Mouse (Mus musculus) lung, adult 2 months (tissue): Measurements from ENCODE around the gene Exoc6.

Experiments used
- CTCF ChIP-seq: fragments of 200-500 bp; IDR thresholded peaks from 2 replicates; pipeline ENCODE4 v1.5.1; 2011; ENCODE audit warnings: mild to moderate bottlenecking, low read length, control low read depth; ENCODE audit not compliant: insufficient read depth
- POLR2A ChIP-seq: fragments of 200-500 bp; IDR thresholded peaks from 2 replicates; pipeline ENCODE4 v1.6.1; 2011; ENCODE audit warnings: low read depth, mild to moderate bottlenecking, control low read depth, low read length, borderline replicate concordance; ENCODE audit errors: extremely low read depth

- TF ChIP-seq POLR2A (no peak), CTCF (no peak)
These were observed 29.4 kb downstream of the Exoc6 start for GRCm38 (mm10) chr19:37579607-37580006.
